Mouse (Mus musculus) adrenal gland, postnatal 10 days (tissue): ENCODE data around the gene Zc3h8. TPM values are rescaled to one million over a fixed set of nuclear protein-coding genes. Genes with fewer than 3 reads are reported as not detected.

Experiments
- DNase-seq: peaks from one replicate; pipeline ENCODE4 v3.0.0; 2021; ENCODE audit warnings: mixed read lengths
- microRNA-seq: library from miRNA; unstranded; fragments of <30 nt; microRNA quantifications from one replicate; pipeline ENCODE4 v1.2.0, GENCODE M21; 2021
- total RNA-seq, 2 experiments: library from RNA; stranded (reverse); gene quantifications; 2 replicates each; pipeline ENCODE4 v1.2.3; 2021

Zc3h8 gene
- total RNA-seq, 2 experiments from 2014 or later, result 3.8 to 4.7 TPM

GRCm38 (mm10) chr2:128890661-128891335 is 53.1 kb downstream of the Zc3h8 start:
- DNase-seq, result no peak

GRCm38 (mm10) chr2:128887866-128888550 is 55.9 kb downstream of the Zc3h8 start:
- DNase-seq, result no peak

GRCm38 (mm10) chr2:128885225-128885811 is 58.6 kb downstream of the Zc3h8 start:
- no peak for DNase-seq

GRCm38 (mm10) chr2:128881236-128881635 is 62.6 kb downstream of the Zc3h8 start:
- DNase-seq, result no peak

Small RNA genes within 50 kb of the gene (microRNA-seq; reads per million reads assigned to microRNA genes)
- gene Gm22859, result not detected

Other genes starting within 250 kb of the Zc3h8 start
- 10 to 100 TPM in 1 of 2 experiments, 1 to 10 TPM in 1; 10.0 to 12.9 TPM for gene Mertk, start 245.1 kb downstream of the Zc3h8 start, total RNA-seq
- 10 to 100 TPM; 33.2 to 37.1 TPM for gene Tmem87b, start 126.0 kb downstream of the Zc3h8 start, total RNA-seq
- gene Fbln7, start 81.1 kb downstream of the Zc3h8 start, total RNA-seq, result 1 to 10 TPM; 3.8 TPM
- 10 to 100 TPM in 1 of 2 experiments, 1 to 10 TPM in 1; 5.7 to 11.1 TPM for gene Zc3h6, start 23.3 kb upstream of the Zc3h8 start, total RNA-seq
- gene Gm10762, start 23.6 kb upstream of the Zc3h8 start, total RNA-seq, result 10 to 100 TPM; 11.1 to 13.0 TPM
- under 1 TPM; 0.06 to 0.18 TPM for gene Vinac1, start 104.1 kb upstream of the Zc3h8 start, total RNA-seq
- 10 to 100 TPM in 1 of 2 experiments, 1 to 10 TPM in 1; 9.9 to 14.1 TPM for gene Ttl, start 121.9 kb upstream of the Zc3h8 start, total RNA-seq
- gene Polr1b, start 156.9 kb upstream of the Zc3h8 start, total RNA-seq, result 10 to 100 TPM; 16.6 to 19.8 TPM
- gene Chchd5, start 185.6 kb upstream of the Zc3h8 start, total RNA-seq, result 10 to 100 TPM; 17.3 to 20.2 TPM